Mouse (Mus musculus): Measurements from ENCODE around the gene Dmrtc1c2. TPM values are rescaled to one million over a fixed set of nuclear protein-coding genes. Genes with fewer than 3 reads are reported as not detected.
"Not testable (repeated sequence)": the region's sequence is repeated elsewhere in the genome, so short reads cannot be mapped to it uniquely, and the experiment has no call there.

Dmrtc1c2 gene
- polyA plus RNA-seq (2012; rRNA removed): not detected in 2 replicates

DNA sequence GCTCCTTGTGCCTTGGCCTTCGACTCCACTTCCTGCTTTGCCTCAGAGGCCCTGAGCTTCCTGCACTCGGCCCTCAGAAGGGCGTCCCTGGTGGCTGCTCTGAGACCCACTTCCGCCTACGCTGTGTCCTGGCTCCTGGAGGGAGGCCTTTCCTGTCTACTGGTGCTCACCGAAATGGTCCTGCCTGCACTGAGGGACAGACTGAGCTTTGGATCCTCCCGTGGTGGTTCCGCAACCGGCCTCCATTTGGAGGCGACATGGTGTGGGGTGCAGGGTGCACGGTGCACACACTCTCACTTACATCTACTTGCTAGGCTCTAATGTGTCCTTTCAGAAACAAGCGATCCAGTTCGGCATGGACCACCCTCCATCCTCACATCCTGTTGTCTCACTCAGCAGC lies at the start of gene Dmrtc1c2:
Dmrtc1c2 (minus strand) TSS at position 101 of the 400 bp plus-strand sequence.
- DNase-seq (ENCODE audit: low read depth, low spot score): not testable (repeated sequence)
- WGBS: no CpG with 5 or more reads among the region's 13 CpGs

DNA sequence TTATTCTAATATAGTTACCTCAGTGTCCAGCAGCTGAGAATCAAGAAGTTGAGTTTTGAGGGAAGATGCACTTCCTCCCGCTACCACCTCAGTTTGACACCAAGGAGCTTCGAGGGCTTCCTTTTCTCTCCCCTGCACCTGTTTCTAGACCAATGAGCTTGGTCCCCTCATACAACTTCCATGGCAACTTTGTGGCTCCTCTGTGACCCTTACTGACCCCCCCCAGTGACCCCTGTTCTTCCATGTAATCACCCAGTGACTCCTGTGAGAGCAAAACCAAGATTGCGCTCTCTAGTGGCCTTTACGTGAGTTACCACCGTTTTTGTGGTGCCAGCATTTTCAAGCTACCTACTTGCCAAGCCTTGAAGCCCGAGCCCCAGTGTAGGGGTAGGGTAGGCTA lies 13.5 kb upstream of the Dmrtc1c2 start, which contains the start of gene 1700031F05Rik:
1700031F05Rik (minus strand) TSS at position 101 of the 400 bp plus-strand sequence.
- no peak for DNase-seq (ENCODE audit: low read depth, low spot score)

DNA sequence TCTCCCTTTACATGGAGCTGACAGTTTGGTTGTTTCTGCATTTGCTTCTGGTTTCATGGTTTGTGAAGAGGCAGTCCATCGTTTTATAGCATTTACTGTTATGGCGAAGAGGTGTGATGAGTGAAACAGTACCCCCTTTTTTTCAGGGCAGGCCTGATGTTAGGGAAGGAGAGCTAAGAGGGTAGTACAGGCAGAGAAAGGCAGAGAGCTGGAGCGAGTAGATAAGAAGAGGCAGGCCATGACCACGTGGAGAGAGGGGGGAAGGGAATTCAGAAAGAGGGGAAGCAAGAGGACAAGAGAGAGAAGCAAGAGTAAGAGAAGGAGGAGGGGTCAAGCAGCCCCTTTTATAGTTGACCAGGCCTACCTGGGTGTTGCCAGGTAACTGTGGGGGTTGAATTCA lies 42.1 kb downstream of the Dmrtc1c2 start:
- DNase-seq (ENCODE audit: low read depth, low spot score): no peak
- 51% methylated on average over 4 of the region's 4 CpGs for WGBS

More for the DNA sequence above, 13.5 kb upstream of the Dmrtc1c2 start, which contains the start of gene 1700031F05Rik:
- WGBS: 89% methylated on average over 6 of the region's 6 CpGs

DNA sequence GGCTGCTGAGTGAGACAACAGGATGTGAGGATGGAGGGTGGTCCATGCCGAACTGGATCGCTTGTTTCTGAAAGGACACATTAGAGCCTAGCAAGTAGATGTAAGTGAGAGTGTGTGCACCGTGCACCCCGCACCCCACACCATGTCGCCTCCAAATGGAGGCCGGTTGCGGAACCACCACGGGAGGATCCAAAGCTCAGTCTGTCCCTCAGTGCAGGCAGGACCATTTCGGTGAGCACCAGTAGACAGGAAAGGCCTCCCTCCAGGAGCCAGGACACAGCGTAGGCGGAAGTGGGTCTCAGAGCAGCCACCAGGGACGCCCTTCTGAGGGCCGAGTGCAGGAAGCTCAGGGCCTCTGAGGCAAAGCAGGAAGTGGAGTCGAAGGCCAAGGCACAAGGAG lies 51.8 kb downstream of the Dmrtc1c2 start, which contains the start of gene Dmrtc1c1:
Dmrtc1c1 (plus strand) TSS at position 301 of the 400 bp plus-strand sequence.
- not testable (repeated sequence) for DNase-seq (ENCODE audit: low read depth, low spot score)
- no CpG with 5 or more reads among the region's 14 CpGs for WGBS

Other genes with a start within 250 kb of the Dmrtc1c2 start
- 2.4 TPM in 2 replicates for gene Phka1, start 210.4 kb downstream of the Dmrtc1c2 start, polyA plus RNA-seq (2012; rRNA removed)
- not detected in 2 replicates for gene Gm3880, start 167.6 kb downstream of the Dmrtc1c2 start, polyA plus RNA-seq (2012; rRNA removed)
- gene Gm9112, start 147.0 kb downstream of the Dmrtc1c2 start, polyA plus RNA-seq (2012; rRNA removed): not detected in 2 replicates
- not detected in 2 replicates for gene Dmrtc1b, start 146.8 kb downstream of the Dmrtc1c2 start, polyA plus RNA-seq (2012; rRNA removed)
- not detected in 2 replicates for gene Dmrtc1c1, start 51.7 kb downstream of the Dmrtc1c2 start, polyA plus RNA-seq (2012; rRNA removed)
- not detected in 2 replicates for gene 1700031F05Rik, start 13.4 kb upstream of the Dmrtc1c2 start, polyA plus RNA-seq (2012; rRNA removed)
- not detected in 2 replicates for gene Dmrtc1a, start 54.1 kb upstream of the Dmrtc1c2 start, polyA plus RNA-seq (2012; rRNA removed)
- not detected in 2 replicates for gene 1700011M02Rik, start 54.3 kb upstream of the Dmrtc1c2 start, polyA plus RNA-seq (2012; rRNA removed)
- gene 1700018G05Rik, start 73.8 kb upstream of the Dmrtc1c2 start, polyA plus RNA-seq (2012; rRNA removed): not detected in 2 replicates